In genomic region chr3:153053163-153053562, GRCm38 (mm10) we compare ENCODE assay signal across 9 mouse cellular contexts.
"Had no signal": no experiment of that assay in that cellular context is flagged by ENCODE, and none has a peak within 500 bp of the region (broad histone marks: within the 10 kb centered on the region; RNA-seq: fewer than 3 reads in every experiment).

No protein-coding gene starts in this region.

- H3K9me3 ChIP-seq: limb, embryonic 15.5 days; liver, embryonic 15.5 days; lung, embryonic 15.5 days; midbrain, embryonic 12.5 days had no signal

- H3K36me3 ChIP-seq: limb, embryonic 15.5 days; liver, embryonic 15.5 days; lung, embryonic 15.5 days; midbrain, embryonic 12.5 days had no signal

- H3K27ac ChIP-seq: left cerebral cortex, adult 2 months; limb, embryonic 15.5 days; liver, embryonic 15.5 days; lung, embryonic 15.5 days; midbrain, embryonic 12.5 days had no signal

- H3K4me1 ChIP-seq: limb, embryonic 15.5 days; liver, embryonic 15.5 days; lung, embryonic 15.5 days; midbrain, embryonic 12.5 days had no signal

- DNase-seq: kidney, adult 8-10 months; kidney, postnatal 25 days; lung, postnatal 14 days; right cerebral cortex, postnatal 14 days had no signal

- H3K27me3 ChIP-seq: limb, embryonic 15.5 days; liver, embryonic 15.5 days; lung, embryonic 15.5 days; midbrain, embryonic 12.5 days had no signal

- H3K9ac ChIP-seq: limb, embryonic 15.5 days; liver, embryonic 15.5 days; lung, embryonic 15.5 days; midbrain, embryonic 12.5 days had no signal

- H3K4me2 ChIP-seq: limb, embryonic 15.5 days; liver, embryonic 15.5 days; lung, embryonic 15.5 days; midbrain, embryonic 12.5 days had no signal

- H3K4me3 ChIP-seq: left cerebral cortex, adult 2 months; limb, embryonic 15.5 days; liver, embryonic 15.5 days; lung, embryonic 15.5 days; midbrain, embryonic 12.5 days had no signal
